Mouse (Mus musculus) megakaryocyte, adult 5-6 weeks (primary cell): ENCODE measurements around the gene Prn. TPM values are rescaled to one million over a fixed set of nuclear protein-coding genes. Genes with fewer than 3 reads are reported as not detected.

Source experiments
- ATAC-seq: 2 replicates; pipeline ENCODE4 v1.8.0; 2016; ENCODE audit warnings: mild to moderate bottlenecking, inconsistent platforms; ENCODE audit not compliant: poor library complexity, severe bottlenecking
- total RNA-seq, 2 experiments: library from RNA; stranded (forward) in 1 of 2; stranded (reverse) in 1 of 2; fragments of 153-499, 151-499 nt in 1 of 2; fragments of 221-1000, 200-1000 nt in 1 of 2; gene quantifications; 2 replicates each; pipeline versions ENCODE4 v1.2.3 to v1.2.4; 2015 to 2017

The Prn gene
- total RNA-seq, 2 experiments from 2014 or later = not detected

GRCm38 (mm10) chr2:131993563-131994088, 83.9 kb downstream of the Prn start:
- ATAC-seq = no peak

GRCm38 (mm10) chr2:131994971-131995370, 85.2 kb downstream of the Prn start:
- no peak for ATAC-seq

GRCm38 (mm10) chr2:131995742-131996141, 86.0 kb downstream of the Prn start:
- ATAC-seq = no peak

- ATAC-seq = no peak
Observed at GRCm38 (mm10) chr2:131996369-131996768, 86.6 kb downstream of the Prn start.

- no peak for ATAC-seq
Observed at GRCm38 (mm10) chr2:131997356-131997755, 87.6 kb downstream of the Prn start.

GRCm38 (mm10) chr2:132001696-132002334, 92.1 kb downstream of the Prn start:
- no peak for ATAC-seq

GRCm38 (mm10) chr2:132003916-132004315, 94.2 kb downstream of the Prn start:
- ATAC-seq = no peak

- no peak for ATAC-seq
Observed at GRCm38 (mm10) chr2:132004495-132005136, 94.9 kb downstream of the Prn start.

- ATAC-seq = no peak
Observed at GRCm38 (mm10) chr2:132005445-132005844, 95.7 kb downstream of the Prn start.

Other genes starting within 250 kb of the Prn start
- not detected in 2 replicates for gene Erv3, start 50.2 kb upstream of the Prn start, total RNA-seq (2015)
- gene Erv3, start 50.2 kb upstream of the Prn start, total RNA-seq (2017) = not detected in 2 replicates
- 0.80 and 1.6 TPM in 2 replicates for gene Prnp, start within 50 bp of the Prn start, total RNA-seq (2015)
- gene Prnp, start within 50 bp of the Prn start, total RNA-seq (2017) = 1.7 and 2.0 TPM in 2 replicates
- gene Prnd, start 40.9 kb downstream of the Prn start, total RNA-seq (2015) = not detected in 2 replicates
- not detected in 2 replicates for gene Prnd, start 40.9 kb downstream of the Prn start, total RNA-seq (2017)
- gene Rassf2, start 120.3 kb downstream of the Prn start, total RNA-seq (2015) = 62.4 and 70.2 TPM in 2 replicates
- 113 and 118 TPM in 2 replicates for gene Rassf2, start 120.3 kb downstream of the Prn start, total RNA-seq (2017)
- 9.5 and 11.4 TPM in 2 replicates for gene Slc23a2, start 235.2 kb downstream of the Prn start, total RNA-seq (2015)
- gene Slc23a2, start 235.2 kb downstream of the Prn start, total RNA-seq (2017) = 10.7 and 14.6 TPM in 2 replicates